Mouse (Mus musculus): ENCODE measurements around the gene Ei24.

DNA sequence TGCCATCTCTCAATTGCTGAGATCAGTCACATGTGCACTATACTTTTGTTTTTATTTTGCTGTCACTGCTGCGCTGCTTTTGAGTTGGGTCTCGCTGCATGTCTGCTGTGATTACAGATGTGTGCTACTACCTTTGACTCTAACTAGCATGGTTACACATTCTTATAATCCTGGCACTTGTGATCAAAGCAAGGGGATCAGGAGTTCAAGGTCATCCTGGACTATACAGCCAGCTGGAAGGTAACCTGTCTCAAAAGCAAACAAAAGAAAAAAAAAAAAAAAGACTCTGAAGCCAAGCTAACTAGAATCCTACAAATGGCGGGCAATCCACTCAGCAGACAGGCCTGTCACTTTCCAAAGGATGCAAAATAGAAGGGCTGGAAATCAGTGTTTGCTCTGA lies 5.0 kb downstream of the Ei24 start:
- no peak for TF ChIP-seq GATA1 (IDR thresholded peaks at IDR 0.05; ENCODE audit: borderline replicate concordance, low read length)
- no peak for TF ChIP-seq FLI1 (IDR thresholded peaks at IDR 0.05; ENCODE audit: low read length)
